Mouse (Mus musculus) adrenal gland, postnatal 36 days (tissue): Measurements from ENCODE around the gene Gnaq. TPM values are rescaled to one million over a fixed set of nuclear protein-coding genes. Genes with fewer than 3 reads are reported as not detected.

Experiments
- DNase-seq, 2 experiments: peaks; one replicate each; pipeline ENCODE4 v3.0.0; 2021; ENCODE audit warnings: mixed read lengths in 1 of 2
- total RNA-seq, 2 experiments: library from RNA; stranded (reverse); gene quantifications; 2 replicates each; pipeline ENCODE4 v1.2.3; 2021

Gene Gnaq
- total RNA-seq, 2 experiments from 2014 or later: 56.8 to 58.0 TPM

- peak in 1 of 2 experiments; percentile 28 for DNase-seq
These were observed 65.5 kb downstream of the Gnaq start for GRCm38 (mm10) chr19:16198162-16198561.

GRCm38 (mm10) chr19:16201356-16201755 is 68.7 kb downstream of the Gnaq start:
- DNase-seq: no peak

- peak in 1 of 2 experiments; percentile 26 for DNase-seq
These were observed 72.4 kb downstream of the Gnaq start for GRCm38 (mm10) chr19:16204776-16205680.

DNA sequence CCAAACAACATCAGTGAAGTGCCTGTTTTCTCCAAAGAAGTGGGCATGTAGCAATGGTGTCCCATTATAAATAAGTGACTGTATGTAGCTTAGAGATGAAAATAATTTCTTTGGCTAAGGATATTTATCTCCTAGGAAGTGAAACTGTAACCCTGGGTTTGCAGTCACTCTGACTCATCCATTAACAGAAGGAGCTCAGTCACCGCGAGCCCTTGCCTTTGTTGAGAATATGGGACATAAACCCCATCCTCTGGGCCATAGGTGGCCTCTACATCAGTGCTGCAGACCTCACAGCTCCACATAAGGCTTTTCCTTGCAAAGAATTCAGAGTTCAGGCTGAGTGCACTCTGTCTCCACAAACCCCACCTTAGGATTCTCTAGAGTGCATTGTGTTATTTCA is 77.0 kb downstream of the Gnaq start:
- no peak for DNase-seq

DNA sequence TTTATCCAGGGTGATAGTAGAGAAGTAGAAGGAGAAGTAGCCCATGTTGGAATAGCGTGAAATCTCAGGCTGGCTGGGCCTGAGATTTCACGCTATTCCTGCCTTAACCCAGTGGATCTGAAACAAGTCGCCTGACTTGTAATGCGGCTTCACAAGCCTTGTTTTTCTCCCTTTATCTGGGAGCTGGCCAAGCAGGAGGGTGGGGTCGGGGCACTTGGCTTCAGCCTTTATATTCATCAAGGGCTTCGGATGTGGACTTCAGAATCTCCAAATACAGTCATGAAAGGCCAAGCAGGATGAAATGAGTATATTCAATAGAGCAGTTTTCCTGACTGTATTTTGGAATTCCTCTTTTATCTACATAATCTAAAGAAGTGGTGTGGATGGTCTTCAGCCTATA is 82.3 kb downstream of the Gnaq start:
- peak; percentile 49 to 78 for DNase-seq

- no peak for DNase-seq
These were observed 82.9 kb downstream of the Gnaq start for GRCm38 (mm10) chr19:16215430-16216016.

DNA sequence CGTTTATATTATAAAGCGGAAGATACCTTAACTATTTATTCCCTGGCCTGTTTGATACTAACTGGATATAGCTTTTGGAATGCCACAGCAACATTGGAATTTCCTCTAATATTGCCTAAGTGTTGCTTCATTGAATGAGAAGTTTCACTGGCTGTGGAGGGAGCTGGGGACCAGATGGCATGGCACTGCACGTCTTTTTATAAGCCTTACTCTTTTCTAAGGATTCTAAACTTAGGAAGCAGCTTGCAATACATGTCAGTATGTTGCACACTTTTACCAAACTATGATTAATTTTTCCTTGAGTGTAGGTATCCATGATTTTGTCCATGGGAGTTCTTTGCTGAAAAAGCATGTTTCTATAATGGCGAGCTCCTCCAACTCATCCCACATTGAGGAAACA is 87.3 kb downstream of the Gnaq start:
- DNase-seq: no peak

DNA sequence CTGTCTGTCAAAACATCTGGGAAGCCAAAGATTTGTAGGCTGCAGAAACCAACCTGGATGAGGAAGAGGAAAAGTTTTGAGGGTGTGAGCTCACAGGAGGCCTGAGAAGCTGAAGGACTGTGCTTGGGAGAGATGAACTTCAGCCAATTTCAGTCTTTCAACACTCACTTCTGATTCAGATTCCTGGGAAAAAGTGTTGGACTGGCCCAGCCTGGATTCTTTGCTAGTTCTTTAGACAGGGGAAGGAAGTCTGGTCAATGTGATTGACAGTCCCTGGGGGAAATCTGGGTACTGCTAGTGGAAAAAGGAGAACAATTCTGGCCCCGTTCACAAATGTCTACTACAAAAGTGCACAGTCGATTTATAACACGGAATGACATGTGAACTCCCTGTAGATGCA is 89.9 kb downstream of the Gnaq start:
- DNase-seq: peak in 1 of 2 experiments; percentile 25

DNA sequence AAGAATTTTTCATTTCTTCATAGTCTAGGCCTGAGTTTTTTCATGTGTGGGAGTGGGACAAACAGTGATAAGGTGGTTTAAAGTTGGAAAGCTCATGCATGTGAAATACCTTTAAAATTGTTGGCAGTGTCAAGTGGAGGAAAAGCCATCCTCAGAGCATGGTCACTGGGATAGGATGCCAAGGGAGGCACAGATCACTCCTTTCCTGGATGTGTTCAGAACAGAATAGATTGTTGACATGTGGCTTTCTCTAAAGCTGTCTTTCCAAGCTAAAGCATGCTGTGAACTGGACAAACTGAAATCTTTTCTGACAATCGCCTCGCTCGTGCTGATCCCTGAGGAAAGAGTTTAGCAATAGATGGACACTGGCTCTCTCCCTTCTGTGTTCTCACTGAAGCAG is 90.5 kb downstream of the Gnaq start:
- DNase-seq: no peak

DNA sequence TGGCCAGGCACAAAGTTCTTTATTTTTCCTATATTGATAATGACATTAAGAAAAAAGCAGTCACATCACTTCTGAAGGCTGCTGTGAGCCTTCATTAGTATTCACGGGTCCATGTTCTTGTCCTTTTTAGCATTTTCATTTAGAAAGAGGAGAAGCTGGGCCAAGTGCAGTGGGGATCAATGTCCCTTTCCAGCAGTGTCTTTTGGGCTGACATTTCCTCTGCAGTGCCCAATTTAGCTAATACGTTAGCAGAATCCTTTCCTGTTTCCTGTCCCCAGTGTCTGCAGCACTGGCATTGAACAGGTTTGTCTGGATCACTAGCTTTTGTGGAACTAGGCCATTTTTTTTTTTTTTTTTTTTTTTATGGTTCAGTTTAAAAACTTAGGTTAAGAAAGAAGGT is 92.2 kb downstream of the Gnaq start:
- DNase-seq: no peak

DNA sequence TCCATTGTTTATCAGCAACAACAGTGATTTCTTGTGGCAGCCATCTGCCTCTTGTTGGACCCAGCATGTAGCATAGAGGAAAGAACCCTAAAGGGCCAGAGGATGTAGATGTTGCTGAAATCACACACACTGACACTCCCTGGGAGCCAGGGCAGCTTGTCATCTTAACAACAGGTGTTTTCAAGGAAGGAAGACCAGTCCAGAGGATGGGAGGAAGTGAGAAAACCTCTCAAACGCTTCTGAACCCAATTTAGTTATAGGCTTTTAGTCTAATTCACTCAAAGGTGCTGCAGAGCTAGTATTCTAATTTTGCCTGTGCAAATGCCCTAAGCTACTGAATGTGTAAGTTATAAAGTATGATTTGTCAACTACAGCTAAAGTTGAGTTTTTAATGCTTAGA is 99.0 kb downstream of the Gnaq start:
- DNase-seq: no peak

DNA sequence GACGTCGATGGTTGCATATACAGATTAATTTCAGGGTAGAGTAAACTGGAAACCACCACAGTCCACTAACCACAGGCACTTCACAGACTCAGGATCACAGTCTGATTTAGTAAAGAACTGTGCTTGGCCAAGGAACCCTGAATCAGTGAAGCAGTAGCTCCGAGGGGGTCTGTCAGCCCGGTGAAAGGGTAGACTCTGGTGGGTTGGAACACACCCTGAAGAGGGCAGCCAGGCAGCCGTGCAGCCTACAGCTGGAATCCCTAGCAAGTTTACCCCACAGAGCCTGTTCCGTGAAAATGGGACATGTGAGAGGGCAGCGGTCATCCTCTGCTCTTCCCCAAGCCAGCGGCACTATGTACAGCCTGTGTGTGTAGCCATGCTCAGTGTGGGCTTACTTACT is 103.0 kb downstream of the Gnaq start:
- DNase-seq: no peak

DNA sequence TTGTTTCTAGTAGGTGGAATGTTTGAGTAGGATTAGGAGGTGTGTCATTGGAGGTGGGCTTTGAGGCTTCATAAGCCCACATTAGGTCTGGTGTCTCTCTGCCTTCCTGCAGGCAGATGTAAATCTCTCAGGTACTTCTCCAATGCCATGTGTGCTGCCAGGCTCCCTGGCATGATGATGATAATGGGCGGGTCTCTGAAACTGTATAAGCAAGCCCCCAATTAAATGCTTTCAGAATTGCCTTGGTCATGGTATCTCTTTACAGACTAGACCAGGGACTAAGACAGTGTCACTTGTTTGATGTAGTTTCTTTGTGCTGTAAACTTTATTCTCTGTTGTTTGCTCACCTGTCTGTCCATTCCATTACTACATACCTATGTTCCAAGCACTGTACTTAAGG is 104.4 kb downstream of the Gnaq start:
- no peak for DNase-seq

DNA sequence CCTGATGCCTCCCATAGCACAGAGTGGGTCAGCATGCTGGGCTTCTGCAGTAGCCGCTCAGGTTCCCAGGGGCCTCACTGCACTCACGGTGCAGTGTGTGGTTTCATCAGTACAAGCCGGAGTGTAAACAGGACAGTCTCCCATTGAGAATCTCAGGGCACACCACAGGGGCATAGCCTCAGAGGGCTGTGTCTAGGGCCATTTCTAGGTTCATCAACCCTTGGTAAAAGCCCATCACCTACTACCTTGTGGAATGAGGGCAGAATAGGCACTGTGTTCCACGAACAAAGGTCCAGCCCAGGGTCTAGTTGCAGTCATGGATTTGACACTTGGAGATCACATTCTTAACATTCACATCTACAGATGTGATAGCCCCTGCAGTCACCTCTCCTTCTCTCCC is 105.4 kb downstream of the Gnaq start:
- no peak for DNase-seq

- DNase-seq: no peak
These were observed 105.9 kb downstream of the Gnaq start for GRCm38 (mm10) chr19:16238512-16238911.

- DNase-seq: no peak
These were observed 110.1 kb downstream of the Gnaq start for GRCm38 (mm10) chr19:16242708-16243107.

GRCm38 (mm10) chr19:16249025-16249424 is 116.4 kb downstream of the Gnaq start:
- no peak for DNase-seq

DNA sequence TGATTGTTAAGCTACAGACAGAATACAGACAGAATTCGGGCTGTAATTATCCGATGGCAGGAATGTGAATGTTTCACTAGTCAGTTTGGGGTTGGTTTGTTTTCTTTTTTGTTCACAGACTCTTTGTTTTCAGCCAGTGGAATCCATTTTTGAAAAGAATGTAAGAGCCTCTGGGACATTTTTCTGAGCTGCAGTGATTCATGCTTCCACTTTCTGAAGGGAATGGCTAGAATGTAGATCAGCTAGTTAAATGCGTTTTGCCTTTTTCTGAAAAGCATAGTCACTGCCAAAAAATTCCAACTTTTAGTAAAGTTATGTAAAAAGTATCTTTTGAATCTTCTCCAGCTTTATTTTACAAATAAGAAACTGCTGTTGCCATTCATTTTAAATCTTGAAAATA is 118.3 kb downstream of the Gnaq start:
- DNase-seq: no peak

GRCm38 (mm10) chr19:16251819-16252218 is 119.2 kb downstream of the Gnaq start:
- DNase-seq: no peak

- DNase-seq: no peak
These were observed 120.1 kb downstream of the Gnaq start for GRCm38 (mm10) chr19:16252696-16253095.

GRCm38 (mm10) chr19:16254881-16255280 is 122.2 kb downstream of the Gnaq start:
- no peak for DNase-seq

- DNase-seq: no peak
These were observed 122.7 kb downstream of the Gnaq start for GRCm38 (mm10) chr19:16255294-16255693.

GRCm38 (mm10) chr19:16258766-16259355 is 126.2 kb downstream of the Gnaq start:
- DNase-seq: no peak
